Mouse (Mus musculus): Measurements from ENCODE around the gene Cbln1. TPM values are rescaled to one million over a fixed set of nuclear protein-coding genes. Genes with fewer than 3 reads are reported as not detected.

Gene Cbln1
- polyA plus RNA-seq, 1 experiment: 0.12 TPM

DNA sequence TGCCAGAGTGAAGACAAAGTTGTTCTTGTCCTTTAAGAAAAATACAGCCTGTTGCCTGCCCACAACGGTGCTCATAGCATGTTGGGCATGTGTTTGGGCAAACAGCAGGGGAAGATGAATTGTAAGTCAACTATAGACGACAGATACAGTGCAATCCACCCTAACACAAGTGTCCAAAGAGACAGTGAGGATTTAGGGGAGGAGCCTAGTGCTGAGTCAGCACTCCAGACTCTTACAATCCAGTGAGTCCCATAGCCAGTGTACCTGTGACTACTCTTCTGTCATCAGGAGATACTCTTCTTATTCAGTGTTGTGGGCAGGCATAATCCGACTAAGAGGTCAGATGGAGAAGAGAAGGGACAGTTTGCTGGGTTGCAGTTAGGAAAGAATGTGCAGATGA is 8.0 kb downstream of the Cbln1 start:
- TF ChIP-seq MYOD1 (IDR thresholded peaks at IDR 0.05; ENCODE audit: control insufficient read depth, insufficient read length, low read depth) (no peak), USF1 (IDR thresholded peaks at IDR 0.05; ENCODE audit: low read depth) (no peak), FOSL1 (IDR thresholded peaks at IDR 0.05; ENCODE audit: insufficient read depth, low read length, poor library complexity, severe bottlenecking) (no peak), CTCF (IDR thresholded peaks at IDR 0.05; ENCODE audit: control insufficient read depth, insufficient read depth, insufficient read length) (no peak), CEBPB (IDR thresholded peaks at IDR 0.05; ENCODE audit: low read depth) (no peak), MYOG (IDR thresholded peaks at IDR 0.05; ENCODE audit: control insufficient read depth, extremely low read depth, insufficient read length) (no peak), MAX (IDR thresholded peaks at IDR 0.05) (no peak)
- H3ac ChIP-seq (ENCODE audit: control insufficient read depth, insufficient read length, low read depth): no peak overlapping the region
- H3K79me3 ChIP-seq (ENCODE audit: low read depth): no peaks in the 10 kb centered on the region
- H3K4me3 ChIP-seq (ENCODE audit: insufficient read depth, poor library complexity, severe bottlenecking): no peak overlapping the region
- peaks cover 14% of the 10 kb centered on the region for H3K27me3 ChIP-seq (ENCODE audit: control insufficient read depth, insufficient read depth, insufficient read length)
- no peaks in the 10 kb centered on the region for H3K36me3 ChIP-seq (ENCODE audit: control insufficient read depth, insufficient read depth)
- H3K79me2 ChIP-seq (ENCODE audit: control insufficient read depth, insufficient read depth): no peaks in the 10 kb centered on the region

DNA sequence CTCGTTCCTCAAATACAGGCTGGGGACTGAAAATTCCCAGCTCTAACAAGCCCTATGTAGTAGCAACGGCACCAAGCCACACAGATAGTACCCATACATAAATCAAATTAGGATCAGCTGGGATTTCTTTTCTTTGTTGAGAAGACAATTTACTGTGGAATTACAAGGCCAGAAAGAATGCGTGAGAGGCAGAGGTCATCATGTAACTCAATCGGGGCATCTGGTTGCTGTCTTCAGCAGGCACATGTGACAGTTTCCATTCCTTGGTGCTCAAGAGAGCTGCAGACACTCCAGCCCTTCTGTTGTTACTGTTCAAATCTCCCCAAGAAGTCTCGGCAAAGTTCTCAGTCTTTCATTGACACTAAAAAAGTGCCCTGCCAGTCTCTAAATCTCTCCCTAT is 10.6 kb downstream of the Cbln1 start:
- TF ChIP-seq MYOG (IDR thresholded peaks at IDR 0.05; ENCODE audit: control insufficient read depth, extremely low read depth, insufficient read length): no peak
- no peak for TF ChIP-seq FOSL1 (IDR thresholded peaks at IDR 0.05; ENCODE audit: insufficient read depth, low read length, poor library complexity, severe bottlenecking)
- no peak for TF ChIP-seq CTCF (IDR thresholded peaks at IDR 0.05; ENCODE audit: control insufficient read depth, insufficient read depth, insufficient read length)
- no peak for TF ChIP-seq USF1 (IDR thresholded peaks at IDR 0.05; ENCODE audit: low read depth)
- no peak for TF ChIP-seq MAX (IDR thresholded peaks at IDR 0.05)
- no peak for TF ChIP-seq CEBPB (IDR thresholded peaks at IDR 0.05; ENCODE audit: low read depth)
- no peak for TF ChIP-seq MYOD1 (IDR thresholded peaks at IDR 0.05; ENCODE audit: control insufficient read depth, insufficient read length, low read depth)
- no peaks in the 10 kb centered on the region for H3K36me3 ChIP-seq (ENCODE audit: control insufficient read depth, insufficient read depth)
- no peak overlapping the region for H3ac ChIP-seq (ENCODE audit: control insufficient read depth, insufficient read length, low read depth)
- H3K27me3 ChIP-seq (ENCODE audit: control insufficient read depth, insufficient read depth, insufficient read length): peaks cover 7% of the 10 kb centered on the region
- no peaks in the 10 kb centered on the region for H3K79me3 ChIP-seq (ENCODE audit: low read depth)
- H3K79me2 ChIP-seq (ENCODE audit: control insufficient read depth, insufficient read depth): no peaks in the 10 kb centered on the region
- H3K4me3 ChIP-seq (ENCODE audit: insufficient read depth, poor library complexity, severe bottlenecking): no peak overlapping the region

DNA sequence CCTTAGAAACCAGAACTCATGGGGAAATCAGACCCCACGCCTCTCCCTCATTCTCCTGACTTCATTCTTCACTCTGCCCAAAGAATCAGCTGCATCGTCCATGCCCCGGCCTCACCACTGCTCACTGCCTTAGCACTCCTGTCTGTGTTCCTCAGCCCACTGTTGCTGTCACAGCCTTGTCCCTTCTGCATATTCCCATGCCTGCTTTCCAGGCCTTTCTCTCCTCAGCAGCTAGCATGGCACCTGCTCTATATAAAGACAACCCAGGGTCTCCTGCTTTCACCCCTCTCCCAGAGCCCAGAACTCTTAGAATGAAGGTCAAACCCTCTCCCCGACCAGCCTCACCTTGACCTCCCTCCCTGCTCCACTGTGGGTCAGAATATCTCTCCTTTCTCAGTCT is 15.5 kb downstream of the Cbln1 start:
- Histone ChIP-seq H3ac (ENCODE audit: control insufficient read depth, insufficient read length, low read depth) (no peak overlapping the region), H3K79me2 (ENCODE audit: control insufficient read depth, insufficient read depth) (no peaks in the 10 kb centered on the region), H3K79me3 (ENCODE audit: low read depth) (no peaks in the 10 kb centered on the region), H3K36me3 (ENCODE audit: control insufficient read depth, insufficient read depth) (no peaks in the 10 kb centered on the region), H3K27me3 (ENCODE audit: control insufficient read depth, insufficient read depth, insufficient read length) (peaks cover 6% of the 10 kb centered on the region), H3K4me3 (ENCODE audit: insufficient read depth, poor library complexity, severe bottlenecking) (no peak overlapping the region)
- no peak for TF ChIP-seq MAX (IDR thresholded peaks at IDR 0.05)
- no peak for TF ChIP-seq FOSL1 (IDR thresholded peaks at IDR 0.05; ENCODE audit: insufficient read depth, low read length, poor library complexity, severe bottlenecking)
- TF ChIP-seq CEBPB (IDR thresholded peaks at IDR 0.05; ENCODE audit: low read depth): no peak
- no peak for TF ChIP-seq CTCF (IDR thresholded peaks at IDR 0.05; ENCODE audit: control insufficient read depth, insufficient read depth, insufficient read length)
- TF ChIP-seq MYOD1 (IDR thresholded peaks at IDR 0.05; ENCODE audit: control insufficient read depth, insufficient read length, low read depth): no peak
- TF ChIP-seq MYOG (IDR thresholded peaks at IDR 0.05; ENCODE audit: control insufficient read depth, extremely low read depth, insufficient read length): no peak

DNA sequence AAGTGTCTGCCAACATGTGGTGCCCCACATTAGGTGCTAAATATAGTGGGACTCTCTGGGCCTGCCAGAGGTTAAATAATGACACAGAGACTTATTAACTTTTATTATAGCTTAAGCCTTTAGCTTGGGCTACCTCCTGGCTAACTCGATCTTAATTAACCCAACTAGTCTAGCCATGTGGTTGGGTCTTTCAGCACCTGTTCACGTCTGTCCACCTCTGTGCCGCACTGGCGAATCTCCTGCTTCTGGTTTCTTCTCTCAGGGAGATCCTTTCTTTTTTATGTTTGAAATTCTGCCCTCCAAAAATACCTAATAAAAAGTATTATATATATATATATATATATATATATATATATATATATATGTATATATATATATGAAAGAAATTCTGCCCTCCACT is 19.6 kb downstream of the Cbln1 start:
- Histone ChIP-seq H3K4me3 (ENCODE audit: insufficient read depth, poor library complexity, severe bottlenecking) (no peak overlapping the region), H3ac (ENCODE audit: control insufficient read depth, insufficient read length, low read depth) (no peak overlapping the region), H3K27me3 (ENCODE audit: control insufficient read depth, insufficient read depth, insufficient read length) (peaks cover 17% of the 10 kb centered on the region), H3K36me3 (ENCODE audit: control insufficient read depth, insufficient read depth) (no peaks in the 10 kb centered on the region), H3K79me3 (ENCODE audit: low read depth) (no peaks in the 10 kb centered on the region), H3K79me2 (ENCODE audit: control insufficient read depth, insufficient read depth) (no peaks in the 10 kb centered on the region)
- TF ChIP-seq MAX (IDR thresholded peaks at IDR 0.05) (no peak), CTCF (IDR thresholded peaks at IDR 0.05; ENCODE audit: control insufficient read depth, insufficient read depth, insufficient read length) (no peak), USF1 (IDR thresholded peaks at IDR 0.05; ENCODE audit: low read depth) (no peak), MYOG (IDR thresholded peaks at IDR 0.05; ENCODE audit: control insufficient read depth, extremely low read depth, insufficient read length) (no peak), MYOD1 (IDR thresholded peaks at IDR 0.05; ENCODE audit: control insufficient read depth, insufficient read length, low read depth) (no peak)

DNA sequence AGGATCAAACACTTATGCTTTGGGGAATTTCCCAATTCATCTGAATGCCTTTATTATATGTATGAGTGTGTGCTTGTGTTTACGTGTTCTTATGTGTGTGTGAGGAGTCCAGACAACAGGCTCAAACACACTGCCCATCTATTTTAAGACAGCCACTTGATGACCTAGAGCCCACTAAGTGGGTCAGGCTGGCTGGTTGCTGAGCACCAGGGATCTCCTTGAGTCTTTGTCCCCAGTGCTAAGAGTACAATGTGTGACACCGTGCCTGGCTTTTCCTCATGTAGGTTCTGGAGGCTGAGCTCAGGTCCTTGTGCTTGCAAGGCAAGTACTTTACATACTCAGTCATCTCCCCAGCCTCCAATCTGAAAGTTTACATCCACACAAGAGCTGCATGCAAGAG is 20.7 kb downstream of the Cbln1 start:
- Histone ChIP-seq H3K36me3 (ENCODE audit: control insufficient read depth, insufficient read depth) (no peaks in the 10 kb centered on the region), H3ac (ENCODE audit: control insufficient read depth, insufficient read length, low read depth) (no peak overlapping the region), H3K27me3 (ENCODE audit: control insufficient read depth, insufficient read depth, insufficient read length) (peaks cover 13% of the 10 kb centered on the region), H3K4me3 (ENCODE audit: insufficient read depth, poor library complexity, severe bottlenecking) (no peak overlapping the region), H3K79me3 (ENCODE audit: low read depth) (no peaks in the 10 kb centered on the region), H3K79me2 (ENCODE audit: control insufficient read depth, insufficient read depth) (no peaks in the 10 kb centered on the region)
- TF ChIP-seq CTCF (IDR thresholded peaks at IDR 0.05; ENCODE audit: control insufficient read depth, insufficient read depth, insufficient read length): no peak
- no peak for TF ChIP-seq FOSL1 (IDR thresholded peaks at IDR 0.05; ENCODE audit: insufficient read depth, low read length, poor library complexity, severe bottlenecking)
- TF ChIP-seq CEBPB (IDR thresholded peaks at IDR 0.05; ENCODE audit: low read depth): no peak
- TF ChIP-seq MAX (IDR thresholded peaks at IDR 0.05): no peak
- TF ChIP-seq MYOG (IDR thresholded peaks at IDR 0.05; ENCODE audit: control insufficient read depth, extremely low read depth, insufficient read length): no peak
- no peak for TF ChIP-seq USF1 (IDR thresholded peaks at IDR 0.05; ENCODE audit: low read depth)
- no peak for TF ChIP-seq MYOD1 (IDR thresholded peaks at IDR 0.05; ENCODE audit: control insufficient read depth, insufficient read length, low read depth)

DNA sequence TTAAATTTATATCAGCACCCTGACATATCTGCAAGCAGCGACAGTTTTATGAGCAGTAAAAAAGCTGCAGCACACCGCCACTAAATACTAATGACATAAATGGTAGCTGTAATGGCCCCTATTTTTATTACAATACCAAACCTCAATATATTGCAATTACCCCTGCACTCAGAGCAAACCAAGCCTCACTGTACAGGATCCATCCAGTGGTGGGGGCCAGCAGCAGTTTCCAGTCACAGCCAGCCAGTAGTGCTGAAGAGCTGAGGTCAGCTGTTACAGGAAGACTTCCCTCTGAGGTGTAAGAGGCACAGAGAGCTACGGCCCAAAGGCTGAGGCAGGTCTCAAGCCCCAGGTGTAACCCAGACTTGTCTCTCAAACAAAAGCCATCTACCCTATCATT is 37.8 kb downstream of the Cbln1 start:
- Histone ChIP-seq H3K4me3 (ENCODE audit: insufficient read depth, poor library complexity, severe bottlenecking) (no peak overlapping the region), H3K36me3 (ENCODE audit: control insufficient read depth, insufficient read depth) (no peaks in the 10 kb centered on the region), H3K79me2 (ENCODE audit: control insufficient read depth, insufficient read depth) (no peaks in the 10 kb centered on the region), H3ac (ENCODE audit: control insufficient read depth, insufficient read length, low read depth) (no peak overlapping the region), H3K79me3 (ENCODE audit: low read depth) (no peaks in the 10 kb centered on the region), H3K27me3 (ENCODE audit: control insufficient read depth, insufficient read depth, insufficient read length) (no peaks in the 10 kb centered on the region)
- TF ChIP-seq MAX (IDR thresholded peaks at IDR 0.05): no peak
- no peak for TF ChIP-seq CEBPB (IDR thresholded peaks at IDR 0.05; ENCODE audit: low read depth)
- no peak for TF ChIP-seq MYOD1 (IDR thresholded peaks at IDR 0.05; ENCODE audit: control insufficient read depth, insufficient read length, low read depth)

All from C2C12 (cell line).